Mouse (Mus musculus) midbrain, embryonic 11.5 days (tissue): Measurements from ENCODE around the gene Hsf2bp. TPM values are rescaled to one million over a fixed set of nuclear protein-coding genes. Genes with fewer than 3 reads are reported as not detected.

Experiments used
- ATAC-seq: fragments of 200-750 bp; cut with Nextera tagmentation; 2 replicates; pipeline ENCODE4 v1.8.0; 2017; ENCODE audit warnings: moderate TSS enrichment, moderate library complexity; ENCODE audit not compliant: low FRiP score
- DNase-seq: peaks from one replicate; pipeline ENCODE4 v3.0.0; 2015; ENCODE audit warnings: low spot score; ENCODE audit errors: missing footprints
- H3K27ac ChIP-seq: fragments of 300-500 bp; sonication (generic); 2 replicates; pipeline ENCODE4 v1.5.1; 2014; ENCODE audit warnings: low read depth, low read length
- H3K27me3 ChIP-seq: fragments of 300-500 bp; sonication (generic); 2 replicates; pipeline ENCODE4 v1.6.1; 2014; ENCODE audit warnings: mild to moderate bottlenecking, low read length, moderate library complexity, mixed read lengths; ENCODE audit not compliant: control insufficient read depth, insufficient read depth
- H3K36me3 ChIP-seq: fragments of 300-500 bp; sonication (generic); 2 replicates; pipeline ENCODE4 v1.6.1; 2014; ENCODE audit warnings: mild to moderate bottlenecking, low read length, moderate library complexity, mixed read lengths; ENCODE audit not compliant: control insufficient read depth, insufficient read depth
- H3K4me1 ChIP-seq: fragments of 300-500 bp; sonication (generic); 2 replicates; pipeline ENCODE4 v1.6.1; 2014; ENCODE audit warnings: low read length; ENCODE audit not compliant: control insufficient read depth, insufficient read depth
- H3K4me2 ChIP-seq: fragments of 300-500 bp; sonication (generic); 2 replicates; pipeline ENCODE4 v1.6.1; 2014; ENCODE audit warnings: mild to moderate bottlenecking, moderate library complexity
- H3K4me3 ChIP-seq: fragments of 300-500 bp; sonication (generic); 2 replicates; pipeline ENCODE4 v1.5.1; 2014; ENCODE audit warnings: low read depth, low read length
- H3K9ac ChIP-seq: fragments of 300-500 bp; sonication (generic); 2 replicates; pipeline ENCODE4 v1.6.1; 2014; ENCODE audit warnings: low read length
- H3K9me3 ChIP-seq: fragments of 300-500 bp; sonication (generic); 2 replicates; pipeline ENCODE4 v1.6.1; 2016; ENCODE audit warnings: low read length; ENCODE audit not compliant: control insufficient read depth
- WGBS: fragments of 180-500 bp; shearing (Covaris S2); extraction: QIAGEN DNeasy Blood & Tissue Kit; methylation state at CpG from one replicate; pipeline ENCODE4 v1.1.7; 2014; 5-methylcytosine and 5-hydroxymethylcytosine counted together
- polyA plus RNA-seq: library from polyadenylated mRNA; unstranded; fragments of >200 nt; fragmentation: Nextera tagmentation; extraction: Ambion mirVana; gene quantifications from 2 replicates; pipeline ENCODE4 v1.2.1, GENCODE M21; 2014

Hsf2bp gene
- polyA plus RNA-seq, 1 experiment from 2014 or later = 0.60 TPM

DNA sequence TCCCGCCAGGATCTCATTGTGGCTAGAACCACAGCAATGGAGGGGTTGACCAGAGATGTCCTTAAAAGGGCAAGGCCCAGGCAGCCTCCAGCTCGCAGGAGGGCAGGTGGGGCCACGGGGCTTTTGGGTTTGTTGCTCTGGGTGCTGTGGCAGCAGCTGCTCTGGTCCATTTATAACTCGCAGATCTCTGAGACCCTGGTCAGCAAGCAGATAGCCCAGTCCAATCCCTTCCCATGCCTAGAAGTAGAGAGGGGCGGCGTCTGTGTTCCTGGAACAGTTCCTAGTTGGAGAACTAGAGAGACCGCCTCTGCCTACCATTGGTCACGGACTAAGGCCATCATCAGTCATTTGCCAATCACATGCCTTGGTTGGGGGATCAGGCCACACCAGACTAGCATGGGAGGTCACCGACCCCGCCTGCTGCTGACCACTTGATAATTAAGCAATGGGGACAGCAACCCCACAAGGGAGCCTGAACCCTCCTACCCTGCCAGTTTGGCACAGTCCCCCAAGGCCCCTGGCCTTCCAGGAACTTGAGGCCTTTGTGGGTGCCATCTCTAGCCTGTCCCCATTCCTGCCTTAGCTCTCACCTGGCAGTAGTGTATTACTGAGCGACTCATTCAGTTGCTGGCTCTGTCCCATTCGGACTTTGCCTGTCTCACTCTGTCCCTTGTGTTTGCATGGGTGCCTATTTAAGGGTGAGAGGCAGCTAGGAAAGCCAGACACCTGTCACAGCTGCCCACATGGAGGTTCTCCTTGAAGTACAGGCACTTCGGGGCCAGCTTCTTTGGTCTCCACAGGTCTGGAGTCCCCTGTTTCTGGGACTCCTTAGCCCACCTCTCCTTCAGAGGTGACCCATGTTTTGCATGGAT, 106.1 kb downstream of the Hsf2bp start:
- WGBS = 58% methylated on average over 13 of the region's 13 CpGs
- H3K9ac ChIP-seq = no peak overlapping the region
- H3K27ac ChIP-seq = no peak overlapping the region
- peak; percentile 68 for ATAC-seq
- no peaks in the 10 kb centered on the region for H3K27me3 ChIP-seq
- no peaks in the 10 kb centered on the region for H3K36me3 ChIP-seq
- no peaks in the 10 kb centered on the region for H3K9me3 ChIP-seq
- no peak overlapping the region for H3K4me3 ChIP-seq
- no peak for DNase-seq
- peaks cover 9% of the 10 kb centered on the region; the same call in 1 of the 2 replicates for H3K4me1 ChIP-seq
- H3K4me2 ChIP-seq = no peak overlapping the region

- Histone ChIP-seq H3K4me2 (no peak overlapping the region), H3K9ac (no peak overlapping the region), H3K4me1 (peaks cover 9% of the 10 kb centered on the region; the same call in 1 of the 2 replicates), H3K36me3 (no peaks in the 10 kb centered on the region), H3K27me3 (no peaks in the 10 kb centered on the region), H3K9me3 (no peaks in the 10 kb centered on the region), H3K4me3 (no peak overlapping the region), H3K27ac (no peak overlapping the region)
- ATAC-seq = no peak
- no peak for DNase-seq
- 86% methylated on average over 6 of the region's 6 CpGs for WGBS
These were observed 107.1 kb downstream of the Hsf2bp start for GRCm38 (mm10) chr17:31929032-31929431.

- Histone ChIP-seq H3K27ac (no peak overlapping the region), H3K4me2 (no peak overlapping the region), H3K4me1 (peaks cover 9% of the 10 kb centered on the region; the same call in 1 of the 2 replicates), H3K9me3 (no peaks in the 10 kb centered on the region), H3K36me3 (no peaks in the 10 kb centered on the region), H3K4me3 (no peak overlapping the region), H3K27me3 (no peaks in the 10 kb centered on the region), H3K9ac (no peak overlapping the region)
- DNase-seq (peak; percentile 19), ATAC-seq (no peak)
- WGBS = 85% methylated on average over 10 of the region's 10 CpGs
These were observed 108.1 kb downstream of the Hsf2bp start for GRCm38 (mm10) chr17:31927895-31928626.

GRCm38 (mm10) chr17:31924229-31924628, 111.9 kb downstream of the Hsf2bp start:
- H3K9ac ChIP-seq = no peak overlapping the region
- H3K4me1 ChIP-seq = no peaks in the 10 kb centered on the region
- no peak overlapping the region for H3K27ac ChIP-seq
- no peak for DNase-seq
- ATAC-seq = no peak
- no peak overlapping the region for H3K4me3 ChIP-seq
- 47% methylated on average over 4 of the region's 4 CpGs for WGBS
- no peaks in the 10 kb centered on the region for H3K9me3 ChIP-seq
- H3K36me3 ChIP-seq = no peaks in the 10 kb centered on the region
- no peaks in the 10 kb centered on the region for H3K27me3 ChIP-seq
- no peak overlapping the region for H3K4me2 ChIP-seq

GRCm38 (mm10) chr17:31923310-31923970, 112.7 kb downstream of the Hsf2bp start:
- ATAC-seq = no peak
- WGBS = 75% methylated on average over 7 of the region's 7 CpGs
- Histone ChIP-seq H3K9ac (no peak overlapping the region), H3K4me1 (no peaks in the 10 kb centered on the region), H3K27ac (no peak overlapping the region), H3K4me3 (no peak overlapping the region), H3K4me2 (no peak overlapping the region), H3K9me3 (no peaks in the 10 kb centered on the region), H3K27me3 (no peaks in the 10 kb centered on the region), H3K36me3 (no peaks in the 10 kb centered on the region)
- no peak for DNase-seq

- H3K36me3 ChIP-seq = no peaks in the 10 kb centered on the region
- no peaks in the 10 kb centered on the region for H3K4me1 ChIP-seq
- no peak overlapping the region; the same call in 1 of the 2 replicates for H3K27ac ChIP-seq
- DNase-seq (peak; percentile 54), ATAC-seq (no peak)
- H3K27me3 ChIP-seq = no peaks in the 10 kb centered on the region
- H3K9ac ChIP-seq = no peak overlapping the region
- no peak overlapping the region for H3K4me2 ChIP-seq
- H3K4me3 ChIP-seq = no peak overlapping the region
- 57% methylated on average over 9 of the region's 9 CpGs for WGBS
- H3K9me3 ChIP-seq = no peaks in the 10 kb centered on the region
These were observed 115.5 kb downstream of the Hsf2bp start for GRCm38 (mm10) chr17:31920589-31921190.

DNA sequence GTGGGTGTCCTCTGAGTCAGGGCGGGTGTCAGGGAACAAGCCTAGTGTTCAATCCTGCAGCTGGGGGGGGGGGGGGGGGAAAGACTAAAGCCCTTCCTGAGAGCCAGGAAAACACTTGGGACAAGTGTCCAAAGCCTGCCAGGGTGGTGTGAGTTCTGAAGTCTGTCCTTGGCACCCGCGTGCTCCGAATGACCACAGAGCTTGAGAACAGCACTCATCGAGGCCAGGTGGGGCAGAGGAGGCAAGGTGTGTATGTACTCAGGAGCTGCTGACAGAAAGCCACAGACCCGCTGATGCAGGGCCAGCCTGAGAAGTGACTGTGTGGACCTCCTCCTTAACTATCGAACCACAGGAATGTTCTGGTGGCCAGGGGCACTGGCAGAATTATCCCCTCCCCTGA, 116.5 kb downstream of the Hsf2bp start:
- Histone ChIP-seq H3K4me1 (no peaks in the 10 kb centered on the region), H3K4me2 (no peak overlapping the region), H3K36me3 (no peaks in the 10 kb centered on the region), H3K4me3 (no peak overlapping the region), H3K27me3 (no peaks in the 10 kb centered on the region), H3K27ac (no peak overlapping the region), H3K9ac (no peak overlapping the region), H3K9me3 (no peaks in the 10 kb centered on the region)
- ATAC-seq = no peak
- 92% methylated on average over 7 of the region's 7 CpGs for WGBS
- no peak for DNase-seq

DNA sequence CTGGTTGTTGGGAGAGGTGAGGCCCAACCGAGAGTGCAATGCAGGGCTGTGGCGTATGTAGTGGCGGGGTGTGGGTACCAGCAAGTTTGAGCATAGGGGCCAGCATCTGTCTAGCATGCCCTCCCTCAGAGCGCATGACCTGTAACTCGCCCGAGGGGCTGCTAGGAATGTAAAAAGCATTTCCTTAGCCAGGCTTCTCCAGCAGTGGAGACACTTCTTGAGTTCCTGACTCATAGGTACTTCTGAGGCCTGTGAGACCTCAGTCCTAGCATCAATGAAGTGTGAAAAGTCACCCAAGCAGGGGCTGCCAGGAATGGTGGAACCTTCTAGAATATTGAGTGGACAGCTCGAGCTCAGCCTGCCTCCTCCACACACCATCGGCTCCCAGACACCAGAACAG, 117.8 kb downstream of the Hsf2bp start:
- 89% methylated on average over 8 of the region's 8 CpGs for WGBS

More for the DNA sequence above, 117.8 kb downstream of the Hsf2bp start:
- H3K9ac ChIP-seq = no peak overlapping the region
- no peaks in the 10 kb centered on the region for H3K27me3 ChIP-seq
- DNase-seq (no peak), ATAC-seq (no peak)
- peaks cover 1% of the 10 kb centered on the region; the same call in 1 of the 2 replicates for H3K4me1 ChIP-seq
- no peaks in the 10 kb centered on the region for H3K9me3 ChIP-seq
- H3K4me2 ChIP-seq = no peak overlapping the region
- no peaks in the 10 kb centered on the region for H3K36me3 ChIP-seq
- H3K27ac ChIP-seq = no peak overlapping the region
- no peak overlapping the region for H3K4me3 ChIP-seq
